Mouse (Mus musculus) urinary bladder, adult 18-20 months (tissue): ENCODE measurements at regions not wholly inside any gene's neighbourhood (a gene's known extent, or its start where the extent isn't known, plus 50 kb on each side); places are given as distances from the start of the nearest gene placed in this dataset.
"Not testable (repeated sequence)": the region's sequence is repeated elsewhere in the genome, so short reads cannot be mapped to it uniquely, and the experiment has no call there.

Experiments
- DNase-seq, 2 experiments: peaks; one replicate each; pipeline ENCODE4 v3.0.0; 2022; ENCODE audit warnings: low spot score in 2 of 2, mixed read lengths in 2 of 2

DNA sequence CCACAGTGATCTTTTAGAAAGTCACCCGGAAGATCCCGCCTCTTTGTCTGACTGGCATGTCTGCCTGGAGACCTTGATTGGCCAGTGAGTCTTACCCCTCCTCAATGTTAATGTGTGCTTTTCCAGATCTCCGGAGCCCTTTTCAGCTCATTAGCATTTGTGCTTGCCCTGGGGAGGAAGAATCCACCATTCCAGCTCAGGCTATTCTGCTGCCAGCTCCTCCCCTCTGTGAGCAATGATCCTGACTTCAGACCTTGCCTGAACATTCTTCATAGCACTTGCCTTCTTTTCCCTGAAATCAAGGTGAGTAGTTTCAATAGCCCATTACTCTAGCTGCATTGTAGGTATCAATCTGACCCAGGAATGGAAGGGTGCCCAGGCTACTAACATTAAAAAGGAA is 102.2 kb upstream of the Gm10767 start:
- not testable (repeated sequence) for DNase-seq

DNA sequence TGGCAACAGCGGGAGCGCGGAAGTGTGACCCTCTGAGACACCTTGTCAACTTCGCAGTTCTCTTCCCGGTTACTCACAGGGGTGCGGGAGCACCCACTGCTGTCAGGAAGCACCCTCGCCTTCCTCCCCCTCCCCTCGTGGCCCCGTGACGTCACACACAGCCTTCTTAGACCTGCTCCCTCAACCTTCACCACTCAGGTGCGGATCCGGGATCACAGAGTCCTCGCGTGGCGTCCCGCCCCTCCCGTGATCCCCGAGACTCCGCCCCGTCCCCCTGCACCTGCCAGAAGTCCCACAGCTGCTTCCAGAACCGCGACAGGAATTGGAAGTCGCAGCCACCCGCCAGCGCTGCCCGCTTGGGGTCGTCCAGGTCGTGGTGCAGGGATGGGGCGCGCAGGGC is 97.1 kb upstream of the Gm10767 start:
- DNase-seq, result peak in 1 of 2 experiments; percentile 6
